Mouse (Mus musculus) embryonic facial prominence, embryonic 11.5 days (tissue): ENCODE results near the gene Kdm4a. TPM values are rescaled to one million over a fixed set of nuclear protein-coding genes. Genes with fewer than 3 reads are reported as not detected.
A peak's percentile ranks its signal among the peaks of the same experiment; 100 is the strongest.

Experiments
- ATAC-seq: fragments of 200-750 bp; cut with Nextera tagmentation; replicated peaks from 2 replicates; pipeline ENCODE4 v1.8.0; 2017; ENCODE audit warnings: low read depth; ENCODE audit not compliant: insufficient number of reproducible peaks, low FRiP score, low TSS enrichment
- DNase-seq: peaks from one replicate; pipeline ENCODE4 v3.0.0-alpha.2; 2015; ENCODE audit warnings: low spot score
- H3K27ac ChIP-seq: fragments of 300-500 bp; sonication (generic); replicated peaks from 2 replicates; pipeline ENCODE4 v1.5.1; 2014; ENCODE audit warnings: mild to moderate bottlenecking, low read depth, low read length, control low read depth
- H3K27me3 ChIP-seq: fragments of 300-500 bp; sonication (generic); 2 replicates; pipeline ENCODE4 v1.6.1; 2014; ENCODE audit warnings: mild to moderate bottlenecking, low read length, moderate library complexity, mixed read lengths; ENCODE audit not compliant: control insufficient read depth, insufficient read depth
- H3K36me3 ChIP-seq: fragments of 300-500 bp; sonication (generic); replicated peaks from 2 replicates; pipeline ENCODE4 v1.6.1; 2014; ENCODE audit warnings: low read depth, mild to moderate bottlenecking, low read length, moderate library complexity, mixed read lengths; ENCODE audit not compliant: control insufficient read depth, insufficient read depth
- H3K4me1 ChIP-seq: fragments of 300-500 bp; sonication (generic); 2 replicates; pipeline ENCODE4 v1.6.1; 2014; ENCODE audit warnings: low read length, mixed read lengths; ENCODE audit not compliant: control insufficient read depth, insufficient read depth
- H3K4me2 ChIP-seq: fragments of 300-500 bp; sonication (generic); 2 replicates; pipeline ENCODE4 v1.6.1; 2014; ENCODE audit warnings: low read depth, mild to moderate bottlenecking, control low read depth, low read length, moderate library complexity
- H3K4me3 ChIP-seq: fragments of 300-500 bp; sonication (generic); 2 replicates; pipeline ENCODE4 v1.5.1; 2014; ENCODE audit warnings: low read depth, low read length, control low read depth
- H3K9ac ChIP-seq: fragments of 300-500 bp; sonication (generic); replicated peaks from 2 replicates; pipeline ENCODE4 v1.6.1; 2014; ENCODE audit warnings: mild to moderate bottlenecking, control low read depth, low read length
- H3K9me3 ChIP-seq: fragments of 300-500 bp; sonication (generic); replicated peaks from 2 replicates; pipeline ENCODE4 v1.6.1; 2016; ENCODE audit warnings: mild to moderate bottlenecking, low read length, inconsistent platforms, mixed read lengths; ENCODE audit not compliant: control insufficient read depth
- WGBS: fragments of 180-500 bp; shearing (Covaris S2); extraction: QIAGEN DNeasy Blood & Tissue Kit; methylation state at CpG from one replicate; pipeline ENCODE4 v1.1.7; 2014; 5-methylcytosine and 5-hydroxymethylcytosine counted together
- polyA plus RNA-seq: library from polyadenylated mRNA; unstranded; fragments of >200 nt; fragmentation: Nextera tagmentation; extraction: Ambion mirVana; gene quantifications from 2 replicates; pipeline ENCODE4 v1.2.1, GENCODE M21; 2014

Gene Kdm4a
- 53.2 and 56.7 TPM in 2 replicates for polyA plus RNA-seq

- ATAC-seq (peak; percentile 99), DNase-seq (peak; percentile 99)
- Histone ChIP-seq H3K27ac (peak within 1 kb of the TSS; percentile 90), H3K9me3 (no peaks in the 10 kb centered on the region), H3K36me3 (peaks cover 23% of the 10 kb centered on the region), H3K9ac (peak within 1 kb of the TSS; percentile 75), H3K27me3 (no peaks in the 10 kb centered on the region), H3K4me1 (peaks cover 3% of the 10 kb centered on the region; the same call in 1 of the 2 replicates), H3K4me3 (peak within 1 kb of the TSS; percentile 76), H3K4me2 (peak within 1 kb of the TSS; percentile 66)
- WGBS = under 1% methylated on average over 37 of the region's 38 CpGs
These were observed at the start of gene Kdm4a for GRCm38 (mm10) chr4:118179467-118180300. TSS of gene Kdm4a (minus strand) at chr4:118180043.

GRCm38 (mm10) chr4:118229035-118229770 is 49.4 kb upstream of the Kdm4a start:
- peaks cover 21% of the 10 kb centered on the region for H3K36me3 ChIP-seq
- 70% methylated on average over 6 of the region's 6 CpGs for WGBS

GRCm38 (mm10) chr4:118227398-118227797 is 47.6 kb upstream of the Kdm4a start:
- Histone ChIP-seq H3K9me3 (no peaks in the 10 kb centered on the region), H3K4me3 (no peak overlapping the region), H3K4me1 (no peaks in the 10 kb centered on the region), H3K4me2 (no peak overlapping the region), H3K36me3 (peaks cover 23% of the 10 kb centered on the region), H3K9ac (no peak overlapping the region), H3K27ac (no peak overlapping the region), H3K27me3 (no peaks in the 10 kb centered on the region)
- no peak for ATAC-seq
- WGBS = 81% methylated on average over 12 of the region's 12 CpGs
- DNase-seq = no peak

More at GRCm38 (mm10) chr4:118229035-118229770, 49.4 kb upstream of the Kdm4a start:
- Histone ChIP-seq H3K4me2 (no peak overlapping the region; the same call in 1 of the 2 replicates), H3K4me1 (no peaks in the 10 kb centered on the region), H3K9ac (no peak overlapping the region), H3K27ac (no peak overlapping the region), H3K9me3 (no peaks in the 10 kb centered on the region), H3K27me3 (no peaks in the 10 kb centered on the region), H3K4me3 (no peak overlapping the region)
- ATAC-seq = peak; percentile 69
- DNase-seq = no peak

- 77% methylated on average over 7 of the region's 7 CpGs for WGBS
These were observed 41.4 kb upstream of the Kdm4a start for GRCm38 (mm10) chr4:118221261-118221660.

GRCm38 (mm10) chr4:118220756-118221155 is 40.9 kb upstream of the Kdm4a start:
- Histone ChIP-seq H3K9ac (no peak overlapping the region), H3K9me3 (no peaks in the 10 kb centered on the region), H3K27ac (no peak overlapping the region), H3K4me3 (no peak overlapping the region), H3K4me2 (no peak overlapping the region), H3K27me3 (no peaks in the 10 kb centered on the region), H3K36me3 (peaks cover 20% of the 10 kb centered on the region), H3K4me1 (no peaks in the 10 kb centered on the region)
- 87% methylated on average over 9 of the region's 9 CpGs for WGBS
- DNase-seq (no peak), ATAC-seq (no peak)

More at GRCm38 (mm10) chr4:118221261-118221660, 41.4 kb upstream of the Kdm4a start:
- ATAC-seq (no peak), DNase-seq (no peak)
- no peak overlapping the region for H3K27ac ChIP-seq
- no peak overlapping the region for H3K9ac ChIP-seq
- H3K27me3 ChIP-seq = no peaks in the 10 kb centered on the region
- H3K4me2 ChIP-seq = no peak overlapping the region
- H3K9me3 ChIP-seq = no peaks in the 10 kb centered on the region
- H3K4me1 ChIP-seq = no peaks in the 10 kb centered on the region
- peaks cover 24% of the 10 kb centered on the region for H3K36me3 ChIP-seq
- no peak overlapping the region for H3K4me3 ChIP-seq

- Histone ChIP-seq H3K4me2 (no peak overlapping the region), H3K27me3 (no peaks in the 10 kb centered on the region), H3K27ac (no peak overlapping the region), H3K4me1 (no peaks in the 10 kb centered on the region), H3K4me3 (no peak overlapping the region), H3K36me3 (peaks cover 16% of the 10 kb centered on the region), H3K9me3 (no peaks in the 10 kb centered on the region), H3K9ac (no peak overlapping the region)
- DNase-seq = no peak
- ATAC-seq = no peak
- WGBS = 83% methylated on average over 6 of the region's 6 CpGs
These were observed 39.6 kb upstream of the Kdm4a start for GRCm38 (mm10) chr4:118219487-118219886.

- Histone ChIP-seq H3K4me1 (no peaks in the 10 kb centered on the region), H3K9me3 (no peaks in the 10 kb centered on the region), H3K4me2 (no peak overlapping the region), H3K4me3 (no peak overlapping the region), H3K27me3 (no peaks in the 10 kb centered on the region), H3K9ac (no peak overlapping the region), H3K27ac (no peak overlapping the region), H3K36me3 (peaks cover 14% of the 10 kb centered on the region)
- no peak for ATAC-seq
- no peak for DNase-seq
- 87% methylated on average over 5 of the region's 5 CpGs for WGBS
These were observed 38.7 kb upstream of the Kdm4a start for GRCm38 (mm10) chr4:118218521-118218920.
